Mouse (Mus musculus) limb, embryonic 14.5 days (tissue): ENCODE measurements around the gene Fto. TPM values are rescaled to one million over a fixed set of nuclear protein-coding genes. Genes with fewer than 3 reads are reported as not detected.

Source experiments
- ATAC-seq: fragments of 200-750 bp; cut with Nextera tagmentation; 2 replicates; pipeline ENCODE4 v1.8.0; 2017; ENCODE audit warnings: low read depth, moderate number of reproducible peaks, moderate TSS enrichment; ENCODE audit not compliant: low FRiP score
- DNase-seq: peaks from one replicate; pipeline ENCODE4 v3.0.0-alpha.2; 2015; ENCODE audit warnings: low spot score
- H3K27ac ChIP-seq: fragments of 300-500 bp; sonication (generic); replicated peaks from 2 replicates; pipeline ENCODE4 v1.5.1; 2014; ENCODE audit warnings: low read depth, mild to moderate bottlenecking, low read length, moderate library complexity, mixed read lengths
- H3K27me3 ChIP-seq: fragments of 300-500 bp; sonication (generic); 2 replicates; pipeline ENCODE4 v1.6.1; 2014; ENCODE audit warnings: low read length, mixed read lengths; ENCODE audit not compliant: control insufficient read depth, insufficient read depth
- H3K36me3 ChIP-seq: fragments of 300-500 bp; sonication (generic); 2 replicates; pipeline ENCODE4 v1.6.1; 2014; ENCODE audit warnings: mild to moderate bottlenecking, low read length, moderate library complexity, mixed read lengths; ENCODE audit not compliant: control insufficient read depth, insufficient read depth
- H3K4me1 ChIP-seq: fragments of 300-500 bp; sonication (generic); 2 replicates; pipeline ENCODE4 v1.6.1; 2014; ENCODE audit warnings: antibody characterized with exemption, low read length, mixed read lengths; ENCODE audit not compliant: control insufficient read depth, insufficient read depth
- H3K4me2 ChIP-seq: fragments of 300-500 bp; sonication (generic); replicated peaks from 2 replicates; pipeline ENCODE4 v1.6.1; 2014; ENCODE audit warnings: low read depth, mild to moderate bottlenecking, low read length, moderate library complexity; ENCODE audit not compliant: severe bottlenecking
- H3K4me3 ChIP-seq: fragments of 300-500 bp; sonication (generic); replicated peaks from 2 replicates; pipeline ENCODE4 v1.5.1; 2014; ENCODE audit warnings: low read length
- H3K9ac ChIP-seq: fragments of 300-500 bp; sonication (generic); 2 replicates; pipeline ENCODE4 v1.6.1; 2014; ENCODE audit warnings: mild to moderate bottlenecking, low read depth, low read length, moderate library complexity; ENCODE audit not compliant: severe bottlenecking
- H3K9me3 ChIP-seq: fragments of 300-500 bp; sonication (generic); 2 replicates; pipeline ENCODE4 v1.6.1; 2016; ENCODE audit warnings: low read length; ENCODE audit not compliant: control insufficient read depth
- POLR2A ChIP-seq: fragments of 200-500 bp; IDR thresholded peaks from 2 replicates; pipeline ENCODE4 v1.8.0; 2012; ENCODE audit warnings: inconsistent platforms, mild to moderate bottlenecking, moderate library complexity, borderline replicate concordance; ENCODE audit not compliant: insufficient read depth, insufficient read length; ENCODE audit errors: extremely low read depth
- WGBS: fragments of 180-500 bp; shearing (Covaris S2); extraction: QIAGEN DNeasy Blood & Tissue Kit; methylation state at CpG from one replicate; pipeline ENCODE4 v1.1.7; 2014; 5-methylcytosine and 5-hydroxymethylcytosine counted together
- polyA plus RNA-seq, 2 experiments: library from polyadenylated mRNA; depleted of rRNA in 1 of 2; stranded (reverse) in 1 of 2; unstranded in 1 of 2; fragments of >200 nt; fragmentation: Nextera tagmentation in 1 of 2; extraction: Ambion mirVana in 1 of 2; gene quantifications; 2 replicates each; pipeline versions ENCODE4 v1.2.1 to v1.2.3; 2012 to 2014

Gene Fto
- polyA plus RNA-seq, 2 experiments, result 80.0 to 107 TPM

GRCm38 (mm10) chr8:91324271-91324670 is 10.9 kb downstream of the Fto start:
- no peak overlapping the region for H3K4me2 ChIP-seq
- H3K9ac ChIP-seq, result no peak overlapping the region
- TF ChIP-seq POLR2A, result no peak
- H3K36me3 ChIP-seq, result peaks cover 3% of the 10 kb centered on the region; the same call in 1 of the 2 replicates
- H3K4me3 ChIP-seq, result no peak overlapping the region
- no peaks in the 10 kb centered on the region for H3K27me3 ChIP-seq
- peaks cover 12% of the 10 kb centered on the region for H3K4me1 ChIP-seq
- DNase-seq (no peak), ATAC-seq (no peak)
- H3K27ac ChIP-seq, result no peak overlapping the region
- no peaks in the 10 kb centered on the region for H3K9me3 ChIP-seq
- 58% methylated on average over 9 of the region's 9 CpGs for WGBS

- 80% methylated on average over 4 of the region's 4 CpGs for WGBS
- H3K27me3 ChIP-seq, result no peaks in the 10 kb centered on the region
- ATAC-seq (no peak), DNase-seq (no peak)
- peaks cover 3% of the 10 kb centered on the region; the same call in 1 of the 2 replicates for H3K36me3 ChIP-seq
- no peak for TF ChIP-seq POLR2A
- no peak overlapping the region for H3K9ac ChIP-seq
- H3K4me1 ChIP-seq, result peaks cover 18% of the 10 kb centered on the region
- H3K9me3 ChIP-seq, result no peaks in the 10 kb centered on the region
- H3K27ac ChIP-seq, result no peak overlapping the region
- H3K4me3 ChIP-seq, result no peak overlapping the region
- no peak overlapping the region for H3K4me2 ChIP-seq
Observed at GRCm38 (mm10) chr8:91324916-91325315, 11.6 kb downstream of the Fto start.

GRCm38 (mm10) chr8:91326018-91326417 is 12.7 kb downstream of the Fto start:
- DNase-seq (no peak), ATAC-seq (no peak)
- Histone ChIP-seq H3K27ac (no peak overlapping the region), H3K9me3 (no peaks in the 10 kb centered on the region), H3K4me1 (peaks cover 29% of the 10 kb centered on the region), H3K4me2 (no peak overlapping the region), H3K27me3 (no peaks in the 10 kb centered on the region), H3K4me3 (no peak overlapping the region), H3K9ac (no peak overlapping the region), H3K36me3 (peaks cover 3% of the 10 kb centered on the region; the same call in 1 of the 2 replicates)
- TF ChIP-seq POLR2A, result no peak
- 51% methylated on average over 3 of the region's 3 CpGs for WGBS

- Histone ChIP-seq H3K27ac (no peak overlapping the region), H3K9me3 (no peaks in the 10 kb centered on the region), H3K9ac (no peak overlapping the region), H3K27me3 (no peaks in the 10 kb centered on the region), H3K36me3 (peaks cover 3% of the 10 kb centered on the region; the same call in 1 of the 2 replicates), H3K4me2 (no peak overlapping the region), H3K4me3 (no peak overlapping the region), H3K4me1 (peaks cover 33% of the 10 kb centered on the region)
- WGBS, result 91% methylated on average over 6 of the region's 6 CpGs
- DNase-seq (no peak), ATAC-seq (no peak)
- no peak for TF ChIP-seq POLR2A
Observed at GRCm38 (mm10) chr8:91326946-91327345, 13.6 kb downstream of the Fto start.

- ATAC-seq (no peak), DNase-seq (no peak)
- Histone ChIP-seq H3K4me2 (no peak overlapping the region), H3K9me3 (no peaks in the 10 kb centered on the region), H3K36me3 (peaks cover 3% of the 10 kb centered on the region; the same call in 1 of the 2 replicates), H3K9ac (no peak overlapping the region), H3K27ac (no peak overlapping the region), H3K27me3 (no peaks in the 10 kb centered on the region), H3K4me3 (no peak overlapping the region), H3K4me1 (peaks cover 33% of the 10 kb centered on the region)
- 84% methylated on average over 11 of the region's 11 CpGs for WGBS
- no peak for TF ChIP-seq POLR2A
Observed at GRCm38 (mm10) chr8:91327471-91328205, 14.3 kb downstream of the Fto start.
